Mouse (Mus musculus) urinary bladder, adult 18-20 months (tissue): Measurements from ENCODE around the gene Cnbd2.
"Not testable (repeated sequence)": the region's sequence is repeated elsewhere in the genome, so short reads cannot be mapped to it uniquely, and the experiment has no call there.

ENCODE experiments used
- DNase-seq, 2 experiments: peaks; one replicate each; pipeline ENCODE4 v3.0.0; 2022; ENCODE audit warnings: low spot score in 2 of 2, mixed read lengths in 2 of 2

Gene Cnbd2

DNA sequence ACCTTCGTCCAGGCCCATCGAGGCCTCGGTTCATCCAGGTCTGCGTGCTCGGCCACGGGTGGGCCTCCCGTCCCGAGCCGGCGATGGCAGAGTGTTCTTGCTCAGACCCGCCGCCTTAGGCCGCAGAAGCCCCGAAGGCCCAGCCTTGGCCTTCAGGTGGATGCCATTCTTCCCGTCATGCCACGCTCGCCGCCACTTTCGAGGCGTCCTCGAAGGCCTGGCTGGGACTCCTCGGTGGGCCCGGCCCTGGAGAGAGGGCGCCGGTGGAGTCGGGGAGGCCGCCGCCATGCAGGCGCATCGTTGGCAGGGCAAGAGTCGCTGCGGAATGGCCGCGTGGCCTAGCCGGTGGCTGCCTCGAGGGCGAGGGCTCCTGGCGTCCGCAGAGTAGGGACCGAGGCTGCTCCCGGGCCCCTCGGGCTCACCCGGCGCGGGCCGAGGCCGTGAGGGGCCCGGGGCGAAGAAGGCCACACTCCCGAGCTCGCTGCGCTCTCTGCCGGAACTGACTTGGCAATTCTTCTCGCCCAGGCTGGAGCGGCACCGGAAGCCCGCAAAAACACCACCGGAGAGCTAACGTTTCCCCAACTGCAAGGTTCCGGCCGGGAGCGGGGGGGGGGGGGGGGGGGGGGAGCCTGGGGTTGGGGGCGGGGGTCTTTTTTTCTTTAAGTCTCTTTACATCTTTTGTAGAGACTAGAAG is 80.5 kb downstream of the Cnbd2 start:
- DNase-seq: peak; percentile 35 to 62

DNA sequence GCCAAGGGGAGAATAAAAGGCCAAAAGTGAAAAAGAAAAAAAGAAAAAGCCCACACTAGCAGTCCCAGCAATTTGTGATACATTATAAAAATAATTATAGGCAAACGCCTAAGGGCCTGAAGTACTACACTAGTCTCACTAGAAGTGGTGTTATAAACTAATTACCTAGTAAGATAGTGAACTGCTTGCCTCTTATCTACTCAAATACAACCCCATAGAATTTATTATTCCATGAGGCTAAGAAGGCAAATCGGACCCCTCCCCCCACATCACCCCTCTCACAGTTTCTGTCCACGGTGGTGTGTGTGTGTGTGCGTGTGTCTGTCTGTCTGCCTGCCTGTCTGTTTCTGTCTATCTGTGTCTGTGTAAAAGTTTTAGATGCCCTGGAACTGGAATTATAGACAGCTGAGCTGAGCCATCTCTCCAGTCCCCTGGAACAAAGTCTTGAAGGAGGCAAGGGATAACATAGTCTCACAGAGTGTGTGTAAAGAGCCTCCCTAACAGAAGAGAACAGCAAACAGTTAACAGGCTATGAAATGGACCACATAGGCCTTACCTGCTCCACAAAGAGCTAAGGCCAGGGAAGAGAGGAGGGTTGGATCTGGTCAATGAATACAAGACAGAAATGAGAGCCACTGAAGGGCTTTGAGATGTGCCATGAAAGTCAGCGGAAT is 81.2 kb downstream of the Cnbd2 start:
- no peak for DNase-seq

DNA sequence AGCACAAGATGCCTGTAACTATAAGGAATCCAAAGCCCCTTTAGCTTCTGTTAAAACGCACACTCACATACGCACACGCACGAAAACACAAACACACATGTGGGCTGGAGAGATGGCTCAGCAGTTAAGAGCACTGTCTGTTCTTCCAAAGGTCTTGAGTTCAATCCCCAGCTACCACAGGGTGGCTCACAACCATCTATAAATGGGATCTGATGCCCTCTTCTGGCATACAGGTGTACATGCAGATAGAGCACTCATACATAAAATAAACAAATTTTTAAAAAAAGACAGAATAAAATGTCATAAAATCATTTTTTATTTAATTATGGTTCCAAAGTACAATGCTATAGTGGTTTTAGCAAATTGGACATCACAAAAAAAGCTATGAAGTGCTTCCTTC is 82.2 kb downstream of the Cnbd2 start:
- DNase-seq: no peak

DNA sequence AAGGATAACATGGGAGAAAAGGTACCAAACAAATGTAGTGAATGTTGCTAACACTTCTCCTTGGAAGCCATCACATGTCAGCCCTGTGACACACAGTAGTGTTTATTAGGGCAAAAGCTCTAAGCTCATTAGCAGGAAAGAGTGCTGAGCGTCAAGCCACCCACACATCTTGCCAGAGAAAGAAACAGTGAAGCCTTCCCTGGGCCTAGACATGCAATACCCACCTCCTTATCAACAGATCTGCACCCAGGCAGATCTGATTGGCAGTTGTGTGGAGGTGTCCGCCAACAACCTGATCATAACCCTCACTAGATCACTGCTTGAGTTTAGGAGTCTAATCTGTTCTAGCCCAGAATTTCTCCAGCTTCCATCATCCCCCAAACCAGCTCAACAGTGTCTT is 84.0 kb downstream of the Cnbd2 start:
- no peak for DNase-seq

DNA sequence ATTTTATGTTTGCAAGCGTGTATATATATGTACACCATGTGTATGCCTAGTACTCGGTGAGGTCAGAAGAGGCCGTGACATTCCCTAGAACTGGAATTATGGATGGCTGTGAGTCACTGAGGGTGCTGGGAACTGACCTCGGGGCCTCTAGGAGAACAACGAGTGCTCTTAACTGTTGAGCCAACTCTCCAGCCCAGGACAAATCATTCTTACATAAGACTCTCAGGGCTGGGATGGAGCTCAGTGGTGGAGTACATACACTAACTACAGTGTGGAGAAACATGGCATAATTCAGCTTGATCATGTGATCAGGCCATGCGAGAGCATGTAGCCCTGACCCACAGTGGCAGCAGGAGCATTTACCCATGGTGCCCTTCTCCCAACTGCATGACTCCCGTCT is 85.9 kb downstream of the Cnbd2 start:
- DNase-seq: no peak

DNA sequence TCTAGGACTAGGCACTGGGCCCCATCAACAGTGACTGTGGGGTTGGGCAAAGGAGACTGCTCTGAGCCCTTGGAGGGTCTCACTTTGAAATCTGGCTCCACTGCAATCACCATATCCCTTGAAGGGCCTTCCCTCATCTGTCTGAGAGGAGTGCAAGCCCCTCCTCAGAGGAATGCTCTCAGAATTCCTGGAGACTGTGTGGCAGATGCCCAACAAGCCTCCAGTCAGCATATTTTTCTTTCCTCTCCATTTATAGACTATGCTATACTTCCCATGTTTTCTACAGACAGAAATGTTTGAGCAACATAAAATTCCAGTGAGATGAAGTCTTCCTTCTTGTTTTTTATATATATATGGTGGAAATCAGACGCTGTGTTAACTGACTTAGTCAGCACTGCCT is 87.4 kb downstream of the Cnbd2 start:
- DNase-seq: no peak

DNA sequence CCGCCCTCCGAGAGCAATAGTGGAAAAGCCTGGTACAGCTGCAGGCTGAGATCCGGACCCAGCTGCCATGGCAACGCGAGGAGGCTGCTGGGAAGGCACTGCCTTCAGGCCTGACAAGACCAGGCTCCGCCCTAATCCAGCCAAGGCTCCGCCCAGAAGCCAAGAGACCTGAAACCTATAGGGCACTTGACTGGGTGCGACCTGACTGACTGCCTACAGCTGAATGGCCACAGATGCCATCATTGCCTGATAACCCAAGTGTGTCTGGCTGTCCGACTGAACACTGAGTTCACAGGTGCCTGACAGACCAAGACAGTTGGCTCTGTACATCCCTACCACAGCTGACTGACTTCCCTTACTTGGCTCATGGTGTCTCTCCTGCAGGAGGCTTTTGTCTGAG is 89.2 kb downstream of the Cnbd2 start:
- no peak for DNase-seq

DNA sequence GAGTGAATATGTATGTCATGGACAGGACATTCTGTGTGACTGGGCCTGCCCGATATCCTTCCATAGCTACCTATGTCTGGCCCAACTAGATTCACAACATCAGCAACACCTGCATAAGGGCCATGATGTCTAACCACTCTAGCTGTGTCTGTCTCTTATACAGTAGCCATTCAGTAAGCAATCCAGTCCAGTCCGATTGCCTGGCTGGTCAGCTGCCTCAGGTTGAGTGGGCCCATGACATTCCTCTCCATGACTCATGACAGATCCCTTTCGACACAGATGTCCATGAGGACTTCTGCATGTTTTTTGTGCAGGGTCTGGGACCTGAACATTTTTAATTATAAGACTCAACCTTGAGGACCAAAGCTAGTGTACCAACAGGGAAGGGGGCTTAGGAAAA is 89.9 kb downstream of the Cnbd2 start:
- DNase-seq: no peak

DNA sequence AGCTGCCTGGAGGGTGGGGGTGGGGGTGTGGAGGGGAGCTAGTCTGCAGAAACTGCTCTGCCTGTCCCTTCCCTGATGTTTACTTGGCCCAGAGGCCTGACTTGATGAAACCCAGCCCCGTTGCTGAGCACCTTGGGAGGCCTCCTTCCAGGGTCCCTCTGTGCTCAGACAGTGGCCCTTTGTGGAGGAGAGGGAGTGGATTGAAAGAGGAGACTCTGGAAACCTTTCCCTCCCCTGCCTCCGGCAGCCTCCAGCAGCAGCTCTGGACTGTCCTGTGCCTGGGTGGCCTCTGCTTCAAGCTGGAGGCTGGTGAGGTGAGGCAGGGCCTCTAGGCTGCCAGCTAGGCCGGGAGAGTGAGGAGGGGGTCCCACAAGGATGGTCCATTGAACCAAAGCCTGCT is 94.9 kb downstream of the Cnbd2 start:
- no peak for DNase-seq

DNA sequence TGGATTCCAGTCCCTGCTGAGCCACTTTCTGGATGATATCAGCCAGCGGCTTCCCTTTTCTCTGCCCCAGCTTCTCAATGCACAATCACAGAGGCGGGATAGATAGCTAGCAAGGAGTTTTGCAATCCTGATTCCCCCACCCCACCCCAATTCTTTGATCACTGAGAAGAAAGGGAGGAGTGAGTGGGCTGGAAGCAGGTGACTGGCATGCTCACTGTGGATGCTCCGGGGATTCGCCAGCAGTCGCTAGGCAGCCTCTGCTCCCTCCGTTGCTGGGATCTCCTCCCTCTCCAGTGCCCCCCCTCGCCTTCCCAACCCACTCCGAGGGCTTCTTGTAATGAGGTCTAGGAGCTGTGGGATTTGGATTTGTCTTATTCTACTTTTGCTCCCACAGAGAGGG is 96.1 kb downstream of the Cnbd2 start:
- no peak for DNase-seq

DNA sequence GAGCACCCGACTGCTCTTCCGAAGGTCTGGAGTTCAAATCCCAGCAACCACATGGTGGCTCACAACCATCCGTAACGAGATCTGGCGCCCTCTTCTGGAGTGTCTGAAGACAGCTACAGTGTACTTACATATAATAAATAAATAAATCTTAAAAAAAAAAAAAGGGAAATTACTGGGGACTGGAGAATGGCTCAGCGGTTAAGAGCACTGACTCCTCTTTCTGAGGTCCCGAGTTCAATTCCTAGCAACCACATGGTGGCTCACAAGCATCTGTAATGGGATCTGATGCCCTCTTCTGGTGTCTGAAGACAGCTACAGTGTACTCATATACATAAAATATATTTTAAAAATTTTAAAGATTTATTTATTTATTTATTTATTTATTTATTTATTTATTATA is 99.2 kb downstream of the Cnbd2 start:
- DNase-seq: not testable (repeated sequence)

DNA sequence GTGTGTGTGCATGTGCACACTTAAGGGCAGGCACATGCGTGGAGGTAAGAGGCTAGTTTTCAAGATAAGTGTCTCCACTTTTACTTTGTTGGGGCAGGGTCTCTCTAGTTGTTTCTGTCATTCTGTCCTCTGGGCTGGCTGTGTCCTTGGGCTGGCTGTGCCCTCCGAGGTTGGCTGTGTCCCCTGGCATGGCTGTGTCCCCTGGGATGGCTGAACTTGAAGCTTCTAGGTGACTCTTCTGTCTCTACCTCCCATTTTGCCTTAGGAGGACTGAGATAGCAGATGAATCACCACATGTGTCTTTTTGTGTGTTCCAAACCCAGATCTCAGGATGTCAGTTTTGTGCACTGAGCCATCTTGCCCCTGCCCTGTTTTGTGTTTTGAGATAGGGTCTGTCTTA is 102.9 kb downstream of the Cnbd2 start:
- DNase-seq: no peak

DNA sequence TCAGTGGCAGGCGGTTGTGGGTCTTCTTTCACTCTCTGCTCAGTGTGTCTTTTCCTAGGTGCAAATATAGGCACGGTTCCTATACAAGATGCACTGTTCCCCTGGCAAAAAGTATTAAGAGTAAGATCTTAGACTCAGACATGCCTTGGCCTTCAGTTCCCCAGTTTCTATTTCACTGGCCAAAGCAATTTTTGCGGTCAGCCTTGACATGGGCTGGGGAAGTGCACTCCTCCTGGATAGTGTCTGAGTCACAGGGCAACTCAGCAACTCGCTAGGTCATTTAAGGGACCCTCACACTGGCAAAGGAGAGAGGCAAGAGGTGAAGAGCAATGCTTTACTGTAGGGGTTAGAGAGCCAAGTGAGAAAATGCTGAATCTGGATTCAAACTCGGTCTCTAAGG is 103.6 kb downstream of the Cnbd2 start:
- DNase-seq: no peak

DNA sequence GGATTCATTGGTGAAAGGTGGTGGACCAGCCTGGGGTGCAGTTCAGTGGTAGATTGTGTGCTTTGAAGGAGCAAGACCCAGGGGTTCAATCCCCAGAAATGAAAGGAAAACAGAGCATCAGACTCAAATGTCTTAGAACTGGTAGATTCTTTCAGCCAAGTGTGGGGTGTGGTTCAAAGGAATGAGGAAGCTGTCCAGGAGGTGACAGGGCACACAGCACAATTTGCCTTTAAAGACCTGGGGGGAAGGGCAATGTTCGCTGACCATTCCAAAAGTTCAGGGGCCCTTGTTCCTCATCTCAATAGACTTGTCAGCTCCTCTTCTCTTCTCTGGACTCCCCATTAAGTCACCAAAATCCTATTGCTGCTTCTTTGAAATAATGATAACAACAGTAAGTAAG is 105.1 kb downstream of the Cnbd2 start:
- no peak for DNase-seq

DNA sequence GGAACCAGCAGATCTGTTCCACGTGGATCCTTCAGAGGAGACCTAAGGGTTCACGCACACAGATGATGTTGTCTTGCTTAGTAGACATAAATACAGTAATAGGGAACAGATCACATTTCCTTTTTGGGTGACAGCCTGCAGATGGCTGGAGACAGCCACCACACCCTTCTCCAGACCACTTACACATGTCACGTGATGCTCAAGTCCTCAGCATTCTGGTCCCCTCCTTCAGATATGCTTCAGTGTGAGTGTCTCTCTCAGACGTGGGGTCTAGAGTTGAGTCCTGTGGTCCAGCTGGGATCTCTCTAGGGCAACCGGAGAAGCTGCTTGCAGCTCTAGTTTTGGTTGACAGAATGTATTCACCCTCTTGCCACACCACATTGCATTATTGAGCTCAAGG is 106.4 kb downstream of the Cnbd2 start:
- no peak for DNase-seq

DNA sequence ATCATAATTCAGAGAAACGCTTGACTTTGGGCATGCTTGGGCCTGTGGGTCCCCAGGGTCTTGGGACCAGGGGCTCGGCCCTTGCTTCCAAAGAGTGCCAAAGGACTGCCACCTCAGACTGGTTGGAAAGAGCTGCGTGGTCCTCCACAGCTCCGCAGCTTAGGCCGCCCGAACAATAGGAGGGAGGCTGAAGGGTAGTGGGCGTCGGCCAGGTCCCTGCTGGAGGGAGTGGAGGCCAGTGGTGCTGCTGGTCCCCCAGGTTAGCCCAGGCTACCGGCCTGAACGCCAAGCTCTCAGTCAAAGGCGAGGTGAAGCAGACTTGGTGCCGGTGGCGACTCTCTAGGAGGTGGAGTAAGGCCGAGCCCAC is 108.2 kb downstream of the Cnbd2 start:
- DNase-seq: no peak

DNA sequence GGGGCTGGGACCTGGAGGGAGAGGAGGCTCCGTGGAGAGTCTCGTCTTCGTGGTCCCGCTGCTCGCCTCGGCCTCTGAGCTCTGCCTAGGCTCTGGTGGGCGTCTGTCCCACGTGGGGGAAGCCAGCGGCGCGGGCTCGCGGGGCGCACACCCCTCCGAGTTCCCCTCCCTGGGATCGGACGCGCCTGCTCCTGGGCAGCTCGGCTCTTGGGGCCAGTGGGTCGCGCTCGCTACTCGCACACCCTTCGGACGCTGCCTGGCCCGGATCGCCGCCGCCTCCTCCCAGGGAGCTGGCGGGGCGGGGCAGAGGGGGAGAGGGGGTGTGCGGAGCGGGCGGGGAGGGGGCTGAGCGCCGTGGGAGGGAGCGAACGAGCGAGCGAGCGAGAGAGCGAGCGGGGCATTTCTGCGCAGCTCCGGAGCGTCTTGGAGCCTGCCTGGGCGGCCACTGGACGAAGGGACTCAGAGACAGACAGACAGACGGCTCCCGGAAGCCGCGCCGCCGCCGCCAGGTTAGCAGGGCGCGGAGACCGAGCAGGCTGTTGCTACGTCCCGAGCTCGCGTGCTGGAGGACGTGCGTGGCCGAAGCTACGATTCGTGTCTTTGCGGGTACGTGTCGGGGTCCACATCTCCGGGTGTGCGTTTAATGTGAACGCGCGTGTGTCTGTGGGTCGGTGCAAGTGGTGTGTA is 108.7 kb downstream of the Cnbd2 start, which contains the start of gene Epb41l1:
Gene Epb41l1, plus strand, starts transcription at position 216 of the 687 bp plus-strand sequence.
- peak; percentile 50 to 78 for DNase-seq

DNA sequence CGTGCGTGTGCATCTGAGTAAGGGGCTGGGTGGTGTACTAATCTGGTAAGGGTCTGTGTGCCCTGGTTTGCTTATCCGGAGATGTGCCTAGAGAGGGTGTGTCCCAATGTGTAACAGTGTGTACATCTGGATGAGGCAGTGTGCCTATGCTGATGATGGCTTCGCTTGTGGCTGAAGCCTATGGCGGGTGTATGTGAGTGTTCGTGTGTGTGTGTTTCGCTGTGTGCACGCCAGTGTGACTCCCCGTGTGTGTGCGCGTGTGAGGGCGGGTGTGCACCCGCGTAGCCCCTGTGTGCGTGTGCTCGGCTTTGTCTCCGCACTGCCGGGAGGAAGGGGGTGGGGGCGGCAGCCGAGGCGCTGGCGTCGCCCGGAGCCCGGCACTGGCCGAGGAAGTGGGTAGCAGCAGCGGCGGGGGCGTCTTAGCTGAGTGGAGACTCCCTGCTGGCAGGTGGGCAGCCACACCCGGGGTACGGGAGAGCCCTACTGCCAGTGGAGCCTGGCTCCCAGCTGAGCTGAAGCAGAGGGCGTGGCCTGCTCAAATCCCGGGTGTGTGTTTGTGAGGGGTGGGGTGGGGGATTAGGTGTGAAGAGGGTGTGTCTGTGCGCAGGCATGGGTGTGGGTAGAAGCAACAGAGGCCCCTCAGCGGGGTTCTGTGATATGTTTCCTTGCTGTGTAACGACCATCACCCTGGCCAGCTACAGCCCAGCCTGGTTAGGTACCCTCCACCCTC is 109.4 kb downstream of the Cnbd2 start:
- peak; percentile 31 to 55 for DNase-seq

DNA sequence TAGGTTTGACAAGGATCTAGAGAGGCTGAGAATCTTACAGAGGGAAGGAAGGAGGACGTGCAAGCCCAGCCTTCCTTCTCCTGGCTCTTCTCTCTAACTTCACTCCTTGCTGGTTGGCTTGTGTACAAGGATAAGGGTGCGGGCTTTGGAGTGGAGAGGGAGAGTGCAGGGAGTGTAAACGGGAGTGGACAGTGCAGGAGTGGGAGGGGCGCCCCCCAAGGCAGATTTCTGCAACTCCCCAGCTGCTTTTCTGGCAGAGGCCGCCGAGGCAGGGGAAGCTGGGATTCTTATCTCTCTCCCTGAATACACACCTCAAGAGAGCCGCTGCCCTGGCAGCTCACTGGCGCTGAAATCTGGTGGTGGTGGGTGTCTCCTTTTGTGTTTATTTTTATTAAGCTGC is 110.5 kb downstream of the Cnbd2 start:
- peak; percentile 33 to 36 for DNase-seq

DNA sequence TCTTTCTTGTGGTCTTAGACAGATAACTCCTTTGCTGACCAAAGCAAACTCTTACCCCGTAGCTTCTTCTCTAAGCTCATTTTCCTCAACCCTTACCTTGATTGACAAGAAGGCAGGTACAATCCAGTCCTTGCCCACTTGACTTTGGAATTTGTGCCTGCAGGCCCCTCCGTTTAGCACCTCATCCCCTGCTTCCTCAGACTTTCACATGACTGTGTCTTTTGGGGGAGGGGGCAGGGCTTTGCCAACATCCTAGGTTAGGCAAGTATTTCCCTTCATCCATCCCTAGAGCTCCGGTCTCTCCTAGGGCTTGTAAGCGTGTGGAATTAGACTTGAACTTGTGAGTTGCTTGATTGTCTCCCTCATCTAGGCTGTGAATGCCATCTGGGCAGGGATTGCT is 111.6 kb downstream of the Cnbd2 start:
- DNase-seq: no peak
